Mouse (Mus musculus) urinary bladder, adult 18-20 months (tissue): ENCODE measurements around the gene Gm8906.
"Not testable (repeated sequence)": the region's sequence is repeated elsewhere in the genome, so short reads cannot be mapped to it uniquely, and the experiment has no call there.

Experiments
- DNase-seq, 2 experiments: peaks; one replicate each; pipeline ENCODE4 v3.0.0; 2022; ENCODE audit warnings: low spot score in 2 of 2, mixed read lengths in 2 of 2

The Gm8906 gene

GRCm38 (mm10) chr5:11502385-11502784, at the start of gene Gm8906:
TSS of gene Gm8906 (plus strand) at chr5:11502685.
- not testable (repeated sequence) for DNase-seq
